Mouse (Mus musculus) brain, embryonic 14.5 days (tissue): ENCODE measurements around the gene Gm3238. TPM values are rescaled to one million over a fixed set of nuclear protein-coding genes. Genes with fewer than 3 reads are reported as not detected.
A peak's percentile ranks its signal among the peaks of the same experiment; 100 is the strongest.
"Not testable (repeated sequence)": the region's sequence is repeated elsewhere in the genome, so short reads cannot be mapped to it uniquely, and the experiment has no call there.

Source experiments
- DNase-seq: peaks from one replicate; pipeline ENCODE4 v3.0.0-alpha.2; 2011; ENCODE audit warnings: low read depth
- CTCF ChIP-seq: fragments of 200-500 bp; IDR thresholded peaks from 2 replicates; pipeline ENCODE4 v1.5.1; 2012; ENCODE audit warnings: inconsistent platforms, mild to moderate bottlenecking, moderate library complexity, borderline replicate concordance; ENCODE audit not compliant: insufficient read depth, insufficient read length; ENCODE audit errors: extremely low read depth
- POLR2A ChIP-seq: fragments of 200-500 bp; IDR thresholded peaks from 2 replicates; pipeline ENCODE4 v1.6.1; 2012; ENCODE audit warnings: mild to moderate bottlenecking, inconsistent platforms, borderline replicate concordance; ENCODE audit not compliant: poor library complexity, insufficient read depth, insufficient read length, severe bottlenecking; ENCODE audit errors: extremely low read depth
- polyA plus RNA-seq: library from polyadenylated mRNA; depleted of rRNA; stranded (reverse); fragments of >200 nt; gene quantifications from 2 replicates; pipeline ENCODE4 v1.2.3, GENCODE M21; 2012; rRNA removed

Gene Gm3238
- not detected in 2 replicates for polyA plus RNA-seq

- DNase-seq: not testable (repeated sequence)
Measured at GRCm38 (mm10) chr10:77771225-77771624, at the start of gene Gm3238. Gene Gm3238 (minus strand): TSS chr10:77771325.

- no peak for TF ChIP-seq CTCF
- TF ChIP-seq POLR2A: no peak
- peak; percentile 41 for DNase-seq
Measured at GRCm38 (mm10) chr10:77819203-77819602, 48.1 kb upstream of the Gm3238 start.

GRCm38 (mm10) chr10:77818523-77818922 is 47.4 kb upstream of the Gm3238 start:
- no peak for DNase-seq
- no peak for TF ChIP-seq POLR2A

- peak; percentile 66 for TF ChIP-seq CTCF
- no peak for TF ChIP-seq POLR2A
- no peak for DNase-seq
Measured at GRCm38 (mm10) chr10:77815514-77815913, 44.4 kb upstream of the Gm3238 start.

- no peak for DNase-seq
- no peak for TF ChIP-seq POLR2A
- TF ChIP-seq CTCF: no peak
Measured at GRCm38 (mm10) chr10:77814382-77814781, 43.3 kb upstream of the Gm3238 start, which contains the start of gene Gm2696. Gene Gm2696 (plus strand): TSS chr10:77814682.

- no peak for TF ChIP-seq POLR2A
- TF ChIP-seq CTCF: no peak
- DNase-seq: no peak
Measured at GRCm38 (mm10) chr10:77811743-77812142, 40.6 kb upstream of the Gm3238 start, which contains the start of gene Gm9507. Gene Gm9507 (minus strand): TSS chr10:77811843.

- TF ChIP-seq CTCF: no peak
- no peak for TF ChIP-seq POLR2A
- DNase-seq: no peak
Measured at GRCm38 (mm10) chr10:77804095-77804494, 33.0 kb upstream of the Gm3238 start.

GRCm38 (mm10) chr10:77798921-77799508 is 27.9 kb upstream of the Gm3238 start, which contains the start of gene Gm19668:
Gene Gm19668 (minus strand): TSS chr10:77799133.
- no peak for DNase-seq
- no peak for TF ChIP-seq POLR2A
- TF ChIP-seq CTCF: no peak

- DNase-seq: peak; percentile 54
Measured at GRCm38 (mm10) chr10:77798164-77798920, 27.2 kb upstream of the Gm3238 start.

GRCm38 (mm10) chr10:77797677-77798076 is 26.6 kb upstream of the Gm3238 start:
- TF ChIP-seq CTCF (no peak), POLR2A (no peak)
- peak; percentile 29 for DNase-seq

- TF ChIP-seq CTCF (no peak), POLR2A (no peak)
- no peak for DNase-seq
Measured at GRCm38 (mm10) chr10:77794976-77795375, 23.9 kb upstream of the Gm3238 start, which contains the start of gene Gm9639. Gene Gm9639 (minus strand): TSS chr10:77795076.

- TF ChIP-seq CTCF (no peak), POLR2A (no peak)
Measured at GRCm38 (mm10) chr10:77788621-77789020, 17.5 kb upstream of the Gm3238 start.

GRCm38 (mm10) chr10:77787876-77788275 is 16.8 kb upstream of the Gm3238 start, which contains the start of gene Gm7137:
Gene Gm7137 (minus strand): TSS chr10:77788200.
- DNase-seq: peak; percentile 36

More at GRCm38 (mm10) chr10:77788621-77789020, 17.5 kb upstream of the Gm3238 start:
- no peak for DNase-seq

GRCm38 (mm10) chr10:77783396-77783795 is 12.3 kb upstream of the Gm3238 start:
- DNase-seq: not testable (repeated sequence)

- DNase-seq: not testable (repeated sequence)
Measured at GRCm38 (mm10) chr10:77782442-77782841, 11.3 kb upstream of the Gm3238 start, which contains the start of gene Gm3250. Gene Gm3250 (minus strand): TSS chr10:77782542.

- DNase-seq: not testable (repeated sequence)
Measured at GRCm38 (mm10) chr10:77776844-77777243, 5.7 kb upstream of the Gm3238 start, which contains the start of gene Gm7138. Gene Gm7138 (minus strand): TSS chr10:77776944.

GRCm38 (mm10) chr10:77772142-77772541 is 1.0 kb upstream of the Gm3238 start:
- not testable (repeated sequence) for DNase-seq
